Mouse (Mus musculus): Measurements from ENCODE around the gene Mpp1.
A peak's percentile ranks its signal among the peaks of the same experiment; 100 is the strongest.

Mpp1 gene

DNA sequence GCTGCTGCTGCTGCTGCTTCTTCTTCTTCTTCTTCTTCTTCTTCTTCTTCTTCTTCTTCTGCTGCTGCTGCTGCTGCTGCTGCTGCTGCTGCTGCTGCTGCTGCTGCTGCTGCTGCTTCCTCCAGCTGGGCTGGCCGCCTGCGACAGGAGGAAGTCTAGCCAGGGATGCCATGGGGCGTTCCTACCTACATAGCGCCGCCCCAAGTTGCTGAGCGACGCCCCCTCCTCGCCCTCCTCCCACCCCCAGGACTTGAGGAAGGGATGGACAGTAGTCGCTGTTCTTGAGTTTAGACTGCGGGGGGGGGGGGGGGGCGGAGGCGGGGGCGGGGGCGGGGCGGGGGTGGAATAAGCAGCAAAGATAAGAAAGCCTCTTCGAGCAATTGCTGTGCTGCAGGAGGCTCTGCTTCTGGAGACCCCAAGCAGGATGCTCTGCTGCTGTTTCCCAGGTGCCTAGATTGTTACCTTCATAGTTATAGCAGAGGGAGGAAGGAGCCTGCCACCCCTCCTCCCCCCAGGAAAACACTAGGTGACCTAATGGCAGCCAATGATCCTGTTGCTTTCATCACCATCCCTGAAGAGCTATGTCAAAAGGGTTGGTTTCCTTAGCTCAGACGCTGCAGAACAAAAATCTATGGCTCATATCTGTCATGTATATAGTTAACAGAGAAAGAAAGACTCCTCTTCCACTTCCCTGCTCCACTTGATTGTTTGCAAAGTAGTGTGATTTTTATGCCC, 45.9 kb downstream of the Mpp1 start, which contains the start of gene Gab3:
TSS of gene Gab3 (minus strand) at position 685 of the 735 bp plus-strand sequence.
- DNase-seq (ENCODE audit: low read depth, low spot score), result peak; percentile 85

DNA sequence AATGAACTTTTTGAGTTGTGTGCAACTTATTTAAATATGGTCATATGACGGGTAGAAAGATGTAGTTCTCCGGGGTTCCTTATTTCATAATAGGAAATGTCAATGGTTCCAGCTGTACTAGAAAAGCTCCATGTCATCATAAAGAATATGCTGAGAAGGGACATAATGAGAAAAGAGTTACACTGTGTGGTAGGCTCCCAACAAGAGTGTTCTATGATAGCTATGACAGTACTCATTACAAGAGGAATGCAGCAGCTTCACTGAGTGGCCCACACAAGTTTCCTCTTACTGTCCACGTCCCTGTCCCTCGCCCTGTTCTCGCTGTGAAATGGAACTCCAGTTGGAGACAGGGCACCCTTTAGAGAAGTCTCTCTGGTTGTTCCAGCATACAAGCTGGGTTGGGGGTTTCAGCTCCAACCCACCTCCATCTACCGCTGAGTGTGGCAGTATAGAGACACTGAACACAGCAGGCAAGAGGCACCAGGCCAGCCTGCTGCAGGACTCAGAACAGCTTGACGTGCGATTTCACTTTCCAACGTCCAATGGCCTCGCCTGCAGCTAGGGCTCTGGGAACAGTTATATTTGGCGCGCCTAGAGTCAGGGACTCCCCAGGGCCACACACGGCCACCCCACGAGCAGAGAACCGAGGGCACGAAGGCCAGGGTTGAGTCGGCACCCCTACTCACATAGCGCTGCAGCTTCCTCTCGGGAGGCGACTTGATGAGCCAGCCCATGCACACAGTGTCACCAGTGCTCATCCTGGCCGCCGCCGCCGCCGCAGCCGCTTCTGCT, 46.6 kb downstream of the Mpp1 start:
- DNase-seq (ENCODE audit: low read depth, low spot score), result peak; percentile 74

DNA sequence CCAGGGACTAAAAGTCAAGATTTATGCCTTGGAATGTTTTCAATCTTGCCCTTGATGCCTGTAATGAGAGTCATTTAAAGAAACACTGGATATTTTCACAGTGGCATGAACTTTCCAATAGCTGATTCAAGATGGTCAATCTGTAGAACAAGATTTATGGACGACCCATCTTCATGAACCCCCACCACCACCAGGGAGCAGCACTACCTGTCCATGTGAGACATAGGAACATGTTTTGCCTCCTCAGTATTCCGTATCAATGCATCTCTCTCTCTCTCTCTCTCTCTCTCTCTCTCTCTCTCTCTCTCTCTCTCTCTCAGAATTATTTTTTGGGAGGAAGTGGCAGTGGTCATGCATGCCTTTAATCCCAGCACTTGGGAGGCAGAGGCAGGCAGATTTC, 48.5 kb downstream of the Mpp1 start:
- DNase-seq (ENCODE audit: low read depth, low spot score), result peak; percentile 21
